Mouse (Mus musculus): ENCODE measurements at regions not wholly inside any gene's neighbourhood (a gene's known extent, or its start where the extent isn't known, plus 50 kb on each side); places are given as distances from the start of the nearest gene placed in this dataset.

DNA sequence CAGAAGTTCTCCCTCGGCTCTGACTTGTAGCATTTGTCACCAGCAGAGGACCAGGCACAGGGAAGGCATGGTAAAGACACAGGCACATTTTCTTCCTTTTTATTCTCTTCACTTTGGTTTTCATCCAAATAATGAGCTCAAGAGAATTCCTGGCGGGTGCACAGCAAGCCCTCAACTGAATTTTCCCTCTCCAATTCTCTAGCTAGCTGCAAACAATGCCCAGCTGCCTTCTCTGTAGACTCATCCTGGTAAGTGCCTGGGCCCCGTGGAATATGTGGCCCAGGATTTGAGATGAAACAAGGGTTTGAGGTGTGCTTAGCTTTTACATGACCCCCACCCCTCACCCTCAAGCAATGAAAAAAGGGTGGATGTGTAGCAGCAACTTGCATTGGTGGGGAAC, 90.4 kb downstream of the Otol1 start:
- no peak overlapping the region for H3K4me3 ChIP-seq (replicated peaks; ENCODE audit: low read length)
- H3K4me1 ChIP-seq (replicated peaks; ENCODE audit: low read depth, low read length) = no peaks in the 10 kb centered on the region
- H3K27me3 ChIP-seq (ENCODE audit: insufficient read depth, low read length) = peaks cover 17% of the 10 kb centered on the region
- TF ChIP-seq NANOG (IDR thresholded peaks at IDR 0.05; ENCODE audit: borderline replicate concordance, low read length) = no peak
- TF ChIP-seq CTCF (conservative IDR thresholded peaks at IDR 0.05; ENCODE audit: low read length) = no peak
- TF ChIP-seq POU5F1 (IDR thresholded peaks at IDR 0.05; ENCODE audit: borderline replicate concordance, low read length) = no peak
- H3K36me3 ChIP-seq (ENCODE audit: insufficient read depth, low read length) = no peaks in the 10 kb centered on the region
- no peaks in the 10 kb centered on the region for H3K9me3 ChIP-seq (ENCODE audit: low read length)

DNA sequence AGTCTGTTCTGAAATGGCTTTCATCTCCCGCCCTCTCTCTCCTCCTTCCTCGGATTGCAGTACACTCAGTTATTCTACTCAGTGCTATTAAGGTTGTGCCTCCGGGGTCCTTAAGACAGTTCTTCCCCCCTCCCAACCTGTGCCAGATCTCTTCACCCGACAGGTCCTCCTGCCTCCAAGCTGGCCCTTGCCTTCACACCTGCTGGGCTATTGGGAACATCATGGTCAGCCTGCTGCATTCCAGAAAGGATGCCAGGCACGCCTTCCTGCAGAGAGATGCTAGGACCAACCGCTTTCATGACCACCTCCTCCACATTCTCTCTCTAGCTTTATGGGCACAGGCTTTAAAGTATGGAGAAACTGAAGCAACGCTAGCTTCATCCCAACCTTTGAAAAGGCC, 94.7 kb downstream of the Otol1 start:
- H3K4me3 ChIP-seq (replicated peaks; ENCODE audit: low read length) = no peak overlapping the region
- H3K36me3 ChIP-seq (ENCODE audit: insufficient read depth, low read length) = no peaks in the 10 kb centered on the region
- no peaks in the 10 kb centered on the region for H3K4me1 ChIP-seq (replicated peaks; ENCODE audit: low read depth, low read length)
- TF ChIP-seq CTCF (conservative IDR thresholded peaks at IDR 0.05; ENCODE audit: low read length) (no peak), POU5F1 (IDR thresholded peaks at IDR 0.05; ENCODE audit: borderline replicate concordance, low read length) (no peak), NANOG (IDR thresholded peaks at IDR 0.05; ENCODE audit: borderline replicate concordance, low read length) (no peak)
- no peaks in the 10 kb centered on the region for H3K9me3 ChIP-seq (ENCODE audit: low read length)
- H3K27me3 ChIP-seq (ENCODE audit: insufficient read depth, low read length) = peaks cover 19% of the 10 kb centered on the region

DNA sequence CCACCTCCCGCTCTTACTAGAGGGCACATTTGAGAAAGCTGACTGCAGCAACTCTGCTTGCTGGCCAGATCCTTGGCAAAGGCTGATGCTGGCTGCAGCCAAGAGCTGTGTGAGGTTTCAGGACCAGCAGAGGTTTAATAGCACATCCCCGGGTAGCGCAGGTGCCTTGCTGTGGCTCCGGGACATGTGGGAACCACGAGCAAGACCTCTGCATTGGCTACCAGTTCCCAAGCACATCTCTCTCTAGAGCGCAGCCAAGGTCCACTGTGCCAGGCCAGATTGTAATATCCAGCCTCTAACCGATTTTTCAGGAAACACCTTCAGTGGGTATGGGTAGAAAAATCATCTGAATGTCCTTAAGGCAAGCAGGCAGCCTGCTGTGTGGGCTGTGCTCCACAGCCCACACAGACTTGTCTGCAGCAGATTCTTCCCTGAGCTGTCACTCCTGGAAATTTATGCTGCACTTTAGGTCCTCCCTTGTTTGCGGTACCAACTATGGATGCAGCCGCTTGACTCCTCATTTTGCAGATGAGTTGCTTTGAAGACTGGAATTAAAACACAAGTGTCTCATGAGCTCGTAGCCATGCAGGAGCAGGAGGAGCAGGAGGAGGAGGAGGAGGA, 95.3 kb downstream of the Otol1 start:
- Histone ChIP-seq H3K4me3 (replicated peaks; ENCODE audit: low read length) (no peak overlapping the region), H3K9me3 (ENCODE audit: low read length) (no peaks in the 10 kb centered on the region), H3K27me3 (ENCODE audit: insufficient read depth, low read length) (peaks cover 19% of the 10 kb centered on the region), H3K4me1 (replicated peaks; ENCODE audit: low read depth, low read length) (no peaks in the 10 kb centered on the region), H3K36me3 (ENCODE audit: insufficient read depth, low read length) (no peaks in the 10 kb centered on the region)
- TF ChIP-seq POU5F1 (IDR thresholded peaks at IDR 0.05; ENCODE audit: borderline replicate concordance, low read length) = no peak

DNA sequence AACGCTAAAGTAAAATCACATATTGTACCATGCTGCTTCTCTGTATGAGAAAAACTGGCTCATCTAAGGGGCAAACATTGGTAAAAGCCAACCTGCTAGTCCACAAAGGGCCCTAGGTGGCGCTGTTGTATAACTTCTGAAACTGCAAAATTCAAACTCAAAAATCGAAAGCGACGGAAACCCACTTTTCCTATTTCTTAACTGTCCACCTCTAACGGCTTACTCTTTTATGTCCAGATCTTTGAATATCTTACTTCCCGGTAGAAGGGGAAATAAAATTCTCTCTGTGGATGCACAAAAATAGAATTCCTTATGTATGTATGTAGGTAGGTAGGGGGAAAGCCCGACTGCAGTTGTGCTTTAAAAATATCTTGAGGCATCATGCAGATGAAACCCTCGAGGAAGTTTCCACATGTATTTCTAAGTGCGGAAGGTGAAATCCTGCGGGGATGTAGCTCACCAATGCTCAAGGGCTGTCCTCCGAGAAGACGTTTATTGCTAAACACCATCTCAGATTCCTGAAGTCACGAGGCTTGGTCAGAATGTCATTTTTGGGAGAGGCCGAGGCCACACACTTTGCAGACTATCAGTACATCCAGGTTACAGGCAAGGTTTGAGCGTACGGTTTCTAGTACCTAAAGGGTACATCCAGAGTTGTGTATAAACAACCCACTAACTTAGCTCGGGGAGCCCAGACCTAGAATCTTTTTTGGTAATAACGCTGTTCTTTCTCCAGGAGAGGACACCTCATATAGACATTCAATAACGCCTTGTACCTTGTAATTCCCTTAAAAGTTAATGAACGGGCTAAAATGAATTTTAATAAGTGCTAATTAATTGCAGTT, 96.8 kb downstream of the Otol1 start:
- H3K27me3 ChIP-seq (ENCODE audit: insufficient read depth, low read length) = peaks cover 19% of the 10 kb centered on the region
- TF ChIP-seq CTCF (conservative IDR thresholded peaks at IDR 0.05; ENCODE audit: low read length) (peak; percentile 75), NANOG (IDR thresholded peaks at IDR 0.05; ENCODE audit: borderline replicate concordance, low read length) (no peak), POU5F1 (IDR thresholded peaks at IDR 0.05; ENCODE audit: borderline replicate concordance, low read length) (no peak)
- H3K36me3 ChIP-seq (ENCODE audit: insufficient read depth, low read length) = no peaks in the 10 kb centered on the region
- no peaks in the 10 kb centered on the region for H3K9me3 ChIP-seq (ENCODE audit: low read length)
- no peak overlapping the region for H3K4me3 ChIP-seq (replicated peaks; ENCODE audit: low read length)
- H3K4me1 ChIP-seq (replicated peaks; ENCODE audit: low read depth, low read length) = no peaks in the 10 kb centered on the region

DNA sequence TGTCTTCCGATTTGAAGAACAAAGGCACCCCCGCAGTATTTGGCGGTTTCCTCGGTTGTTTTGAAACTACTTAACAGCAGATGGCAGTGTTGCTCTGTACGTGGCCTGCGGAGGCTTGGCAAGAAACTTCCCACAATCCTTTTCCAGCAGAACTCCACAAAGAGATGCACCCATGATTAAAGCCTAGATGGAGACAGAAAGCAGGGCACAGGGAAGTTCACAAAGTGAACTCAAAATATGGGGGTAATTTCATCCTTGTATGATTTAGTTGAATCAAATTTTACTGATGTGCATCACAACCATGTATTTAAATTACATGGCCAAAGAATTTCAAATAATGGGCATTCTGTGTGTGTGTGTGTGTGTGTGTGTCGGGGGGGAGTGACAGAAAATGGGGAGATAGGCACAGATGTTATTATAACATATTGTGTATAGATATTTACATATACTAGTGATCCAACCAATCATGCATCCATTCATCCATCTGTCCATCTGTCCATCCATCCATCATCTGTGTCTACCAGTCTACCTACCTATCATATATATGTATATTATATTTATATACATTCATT, 97.5 kb downstream of the Otol1 start:
- TF ChIP-seq CTCF (conservative IDR thresholded peaks at IDR 0.05; ENCODE audit: low read length) (peak; percentile 52), POU5F1 (IDR thresholded peaks at IDR 0.05; ENCODE audit: borderline replicate concordance, low read length) (no peak)

DNA sequence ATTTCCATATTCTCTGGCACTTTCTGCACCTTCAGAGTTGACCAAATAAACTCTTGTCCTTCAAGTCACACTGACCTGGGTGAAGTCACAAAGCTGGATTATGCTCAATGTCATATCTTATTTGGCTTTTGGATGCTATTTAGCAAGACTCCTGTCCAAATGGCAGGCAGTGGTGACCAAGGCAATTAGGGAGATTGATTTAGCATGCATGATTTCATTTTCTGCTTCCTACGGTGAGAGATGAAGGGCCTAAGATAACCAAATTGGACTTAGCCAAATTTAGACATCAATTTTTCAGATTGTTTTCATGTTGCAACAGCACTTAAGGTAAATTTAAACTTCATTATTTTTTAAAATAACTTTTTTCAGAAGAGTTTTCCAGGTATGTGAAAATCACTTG, 98.1 kb downstream of the Otol1 start:
- no peaks in the 10 kb centered on the region for H3K9me3 ChIP-seq (ENCODE audit: low read length)
- no peaks in the 10 kb centered on the region for H3K36me3 ChIP-seq (ENCODE audit: insufficient read depth, low read length)
- peaks cover 19% of the 10 kb centered on the region for H3K27me3 ChIP-seq (ENCODE audit: insufficient read depth, low read length)
- H3K4me1 ChIP-seq (replicated peaks; ENCODE audit: low read depth, low read length) = no peaks in the 10 kb centered on the region
- TF ChIP-seq CTCF (conservative IDR thresholded peaks at IDR 0.05; ENCODE audit: low read length) (no peak), POU5F1 (IDR thresholded peaks at IDR 0.05; ENCODE audit: borderline replicate concordance, low read length) (no peak), NANOG (IDR thresholded peaks at IDR 0.05; ENCODE audit: borderline replicate concordance, low read length) (no peak)
- H3K4me3 ChIP-seq (replicated peaks; ENCODE audit: low read length) = no peak overlapping the region

More for the DNA sequence above, 97.5 kb downstream of the Otol1 start:
- Histone ChIP-seq H3K27me3 (ENCODE audit: insufficient read depth, low read length) (peaks cover 19% of the 10 kb centered on the region), H3K36me3 (ENCODE audit: insufficient read depth, low read length) (no peaks in the 10 kb centered on the region), H3K9me3 (ENCODE audit: low read length) (no peaks in the 10 kb centered on the region), H3K4me1 (replicated peaks; ENCODE audit: low read depth, low read length) (no peaks in the 10 kb centered on the region), H3K4me3 (replicated peaks; ENCODE audit: low read length) (no peak overlapping the region)

DNA sequence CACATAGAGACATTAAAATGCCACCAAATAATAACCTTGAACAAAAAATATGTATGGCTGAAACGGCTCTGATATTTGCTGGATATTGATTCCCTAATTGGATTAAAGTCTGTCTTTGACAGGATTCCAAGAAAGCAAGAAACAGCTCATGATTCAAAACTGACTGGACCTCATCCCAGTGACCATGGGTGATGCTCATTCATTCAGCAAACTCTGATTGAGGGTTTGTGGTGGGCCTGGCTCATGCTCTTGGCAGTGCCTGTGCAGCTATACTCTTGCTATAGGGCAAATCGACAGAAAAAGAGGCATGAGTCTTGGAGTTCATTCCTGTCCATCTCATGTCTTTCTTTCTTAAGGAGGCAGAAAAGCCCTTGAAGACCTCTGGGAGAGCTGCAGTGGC, 98.7 kb downstream of the Otol1 start:
- no peaks in the 10 kb centered on the region for H3K4me1 ChIP-seq (replicated peaks; ENCODE audit: low read depth, low read length)
- no peak overlapping the region for H3K4me3 ChIP-seq (replicated peaks; ENCODE audit: low read length)
- no peaks in the 10 kb centered on the region for H3K9me3 ChIP-seq (ENCODE audit: low read length)
- TF ChIP-seq CTCF (conservative IDR thresholded peaks at IDR 0.05; ENCODE audit: low read length) (no peak), POU5F1 (IDR thresholded peaks at IDR 0.05; ENCODE audit: borderline replicate concordance, low read length) (no peak), NANOG (IDR thresholded peaks at IDR 0.05; ENCODE audit: borderline replicate concordance, low read length) (no peak)
- H3K27me3 ChIP-seq (ENCODE audit: insufficient read depth, low read length) = peaks cover 18% of the 10 kb centered on the region
- H3K36me3 ChIP-seq (ENCODE audit: insufficient read depth, low read length) = no peaks in the 10 kb centered on the region

DNA sequence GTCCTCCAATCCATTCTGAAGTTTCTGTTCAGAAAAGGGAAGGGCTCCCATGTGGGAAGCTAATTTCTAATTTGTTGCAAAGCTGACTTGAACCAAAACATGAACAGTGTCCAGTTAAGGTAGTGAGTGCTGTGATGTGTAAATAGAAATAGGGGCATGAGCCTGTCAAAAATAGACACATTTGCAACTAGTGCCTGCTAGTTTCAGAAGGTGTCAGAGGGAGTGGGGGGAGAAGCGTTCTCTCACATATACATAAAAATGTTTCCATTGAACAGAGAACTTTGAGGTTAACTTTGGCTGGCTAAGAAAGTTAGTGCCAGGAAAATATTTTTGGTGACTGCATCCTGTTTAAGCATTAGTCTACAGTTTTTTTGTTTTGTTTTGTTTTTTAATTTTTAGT, 118.8 kb downstream of the Otol1 start:
- no peaks in the 10 kb centered on the region for H3K36me3 ChIP-seq (ENCODE audit: insufficient read depth, low read length)
- no peaks in the 10 kb centered on the region for H3K27me3 ChIP-seq (ENCODE audit: insufficient read depth, low read length)
- no peaks in the 10 kb centered on the region for H3K4me1 ChIP-seq (replicated peaks; ENCODE audit: low read depth, low read length)
- no peak overlapping the region for H3K4me3 ChIP-seq (replicated peaks; ENCODE audit: low read length)
- no peak for TF ChIP-seq POU5F1 (IDR thresholded peaks at IDR 0.05; ENCODE audit: borderline replicate concordance, low read length)
- TF ChIP-seq CTCF (conservative IDR thresholded peaks at IDR 0.05; ENCODE audit: low read length) = no peak
- no peak for TF ChIP-seq NANOG (IDR thresholded peaks at IDR 0.05; ENCODE audit: borderline replicate concordance, low read length)
- H3K9me3 ChIP-seq (ENCODE audit: low read length) = peaks cover 3% of the 10 kb centered on the region

Data from E14TG2a.4 (cell line).